Mouse (Mus musculus): ENCODE data around the gene Dph2.

DNA sequence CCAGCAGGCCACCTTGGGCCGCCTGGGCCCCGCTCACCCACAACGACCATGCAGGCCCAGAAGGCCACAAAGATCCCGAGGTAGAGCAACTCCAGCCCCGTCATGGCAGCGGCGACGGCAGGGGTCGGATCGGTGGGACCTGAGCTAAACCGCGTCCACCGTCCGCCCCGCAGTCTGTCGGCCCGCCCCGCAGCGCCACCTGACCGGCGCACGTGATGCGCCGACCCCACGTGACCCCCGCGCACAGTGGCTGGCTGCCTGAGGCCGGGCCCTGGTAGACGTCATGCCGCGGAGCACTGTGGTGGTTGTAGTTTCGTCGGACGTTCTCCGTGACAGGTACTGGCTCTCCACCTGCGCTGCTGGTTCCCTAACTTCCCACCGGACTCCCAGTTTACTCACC, 4.7 kb downstream of the Dph2 start, which contains the start of gene Atp6v0b:
- TF ChIP-seq CTCF (IDR thresholded peaks at IDR 0.05; ENCODE audit: control insufficient read depth, insufficient read depth, insufficient replicate concordance, low read depth, low read length), result no peak
- peak; percentile 93 for TF ChIP-seq POLR2A (IDR thresholded peaks at IDR 0.05; ENCODE audit: control insufficient read depth, low read depth, low read length)
